Mouse (Mus musculus) myocyte (in vitro differentiated cells): Measurements from ENCODE around the gene Ifna7. TPM values are rescaled to one million over a fixed set of nuclear protein-coding genes. Genes with fewer than 3 reads are reported as not detected.
"Not testable (repeated sequence)": the region's sequence is repeated elsewhere in the genome, so short reads cannot be mapped to it uniquely, and the experiment has no call there.

Source experiments
- H3K27me3 ChIP-seq: one replicate; pipeline ENCODE4 v1.6.1; 2011; ENCODE audit not compliant: control insufficient read depth, insufficient read depth, insufficient read length
- H3K36me3 ChIP-seq: one replicate; pipeline ENCODE4 v1.6.1; 2011; ENCODE audit not compliant: control insufficient read depth, insufficient read depth
- H3K4me2 ChIP-seq: one replicate; pipeline ENCODE4 v1.6.1; 2011; ENCODE audit warnings: low read depth, control low read depth
- H3K4me3 ChIP-seq: one replicate; pipeline ENCODE4 v1.5.1; 2011; ENCODE audit warnings: mild to moderate bottlenecking, control low read depth, moderate library complexity
- H3K79me2 ChIP-seq: one replicate; pipeline ENCODE4 v1.6.1; 2011; ENCODE audit not compliant: control insufficient read depth, insufficient read depth
- H3ac ChIP-seq: one replicate; pipeline ENCODE4 v1.6.1; 2011; ENCODE audit not compliant: control insufficient read depth, insufficient read length
- CEBPB ChIP-seq: IDR thresholded peaks from 2 replicates; pipeline ENCODE4 v1.6.1; 2011; ENCODE audit warnings: mild to moderate bottlenecking, moderate library complexity; ENCODE audit not compliant: poor library complexity, insufficient read depth, severe bottlenecking
- E2F4 ChIP-seq: IDR thresholded peaks from one replicate; pipeline ENCODE4 v1.6.1; 2011; ENCODE audit warnings: mild to moderate bottlenecking, control low read depth, moderate library complexity; ENCODE audit not compliant: insufficient read depth
- MAX ChIP-seq: IDR thresholded peaks from one replicate; pipeline ENCODE4 v1.6.1; 2011; ENCODE audit warnings: low read depth, mild to moderate bottlenecking, control low read depth
- MYOD1 ChIP-seq, 3 experiments: IDR thresholded peaks; one replicate each; pipeline ENCODE4 v1.6.1; 2011; ENCODE audit warnings: control low read depth in 2 of 3, low read depth in 2 of 3, mild to moderate bottlenecking in 2 of 3, moderate library complexity in 1 of 3; ENCODE audit not compliant: insufficient read length in 2 of 3, control insufficient read depth in 1 of 3
- MYOG ChIP-seq, 3 experiments: IDR thresholded peaks; one replicate each; pipeline ENCODE4 v1.6.1; 2011; ENCODE audit warnings: control low read depth in 2 of 3, low read depth in 2 of 3, mild to moderate bottlenecking in 2 of 3; ENCODE audit not compliant: insufficient read length in 2 of 3, control insufficient read depth in 1 of 3, insufficient read depth in 1 of 3
- POLR2A ChIP-seq: IDR thresholded peaks from one replicate; pipeline ENCODE4 v1.6.1; 2011; ENCODE audit warnings: low read depth, mild to moderate bottlenecking, control low read depth, moderate library complexity; ENCODE audit not compliant: insufficient read length
- POLR2AphosphoS2 ChIP-seq: IDR thresholded peaks from one replicate; pipeline ENCODE4 v1.6.1; 2011; ENCODE audit warnings: low read depth, control low read depth; ENCODE audit not compliant: insufficient read length
- REST ChIP-seq: IDR thresholded peaks from one replicate; pipeline ENCODE4 v1.6.1; 2011; ENCODE audit warnings: mild to moderate bottlenecking, control low read depth, moderate library complexity; ENCODE audit not compliant: insufficient read depth, insufficient read length
- SRF ChIP-seq: IDR thresholded peaks from one replicate; pipeline ENCODE4 v1.6.1; 2011; ENCODE audit warnings: low read depth; ENCODE audit not compliant: control insufficient read depth, insufficient read length
- TCF12 ChIP-seq: IDR thresholded peaks from one replicate; pipeline ENCODE4 v1.6.1; 2011; ENCODE audit warnings: mild to moderate bottlenecking, control low read depth; ENCODE audit not compliant: poor library complexity, insufficient read depth, severe bottlenecking
- TCF3 ChIP-seq: IDR thresholded peaks from one replicate; pipeline ENCODE4 v1.6.1; 2011; ENCODE audit warnings: low read depth, control low read depth; ENCODE audit not compliant: insufficient read length
- USF1 ChIP-seq: IDR thresholded peaks from one replicate; pipeline ENCODE4 v1.6.1; 2011; ENCODE audit warnings: low read depth, mild to moderate bottlenecking, control low read depth, moderate library complexity
- polyA plus RNA-seq: library from polyadenylated mRNA; unstranded; fragments of >200 nt; fragmentation: generic; extraction: Trizol; gene quantifications from one replicate; pipeline ENCODE4 v1.2.1, GENCODE M21; 2012; ENCODE audit warnings: missing spikeins

Ifna7 gene
- polyA plus RNA-seq, 1 experiment, result not detected

GRCm38 (mm10) chr4:88793936-88794675 is 21.9 kb upstream of the Ifna7 start, which contains the start of gene Gm13275:
Gene Gm13275 (plus strand): TSS chr4:88794487.
- H3K27me3 ChIP-seq, H3K36me3 ChIP-seq, H3ac ChIP-seq, H3K4me3 ChIP-seq, H3K79me2 ChIP-seq, H3K4me2 ChIP-seq: not testable (repeated sequence)

GRCm38 (mm10) chr4:88797097-88797496 is 18.9 kb upstream of the Ifna7 start, which contains the start of gene Gm13279:
Gene Gm13279 (plus strand): TSS chr4:88797397.
- not testable (repeated sequence) for H3K4me3 ChIP-seq, H3K4me2 ChIP-seq, H3K36me3 ChIP-seq, H3ac ChIP-seq, H3K27me3 ChIP-seq, H3K79me2 ChIP-seq

GRCm38 (mm10) chr4:88799365-88799764 is 16.7 kb upstream of the Ifna7 start, which contains the start of gene Gm13285:
Gene Gm13285 (plus strand): TSS chr4:88799665.
- H3K79me2 ChIP-seq, H3K27me3 ChIP-seq, H3K4me3 ChIP-seq, H3ac ChIP-seq, H3K36me3 ChIP-seq, H3K4me2 ChIP-seq: not testable (repeated sequence)

- H3K27me3 ChIP-seq, H3K4me2 ChIP-seq: not testable (repeated sequence)
Observed at GRCm38 (mm10) chr4:88802954-88803353, 13.1 kb upstream of the Ifna7 start, which contains the start of gene Gm13287. Gene Gm13287 (plus strand): TSS chr4:88803254.

GRCm38 (mm10) chr4:88805231-88805630 is 10.8 kb upstream of the Ifna7 start, which contains the start of gene Gm13288:
Gene Gm13288 (plus strand): TSS chr4:88805531.
- H3K4me3 ChIP-seq, H3K4me2 ChIP-seq, H3K36me3 ChIP-seq, H3K27me3 ChIP-seq, H3ac ChIP-seq, H3K79me2 ChIP-seq: not testable (repeated sequence)

More at GRCm38 (mm10) chr4:88802954-88803353, 13.1 kb upstream of the Ifna7 start, which contains the start of gene Gm13287:
- not testable (repeated sequence) for H3K36me3 ChIP-seq, H3K4me3 ChIP-seq, H3ac ChIP-seq, H3K79me2 ChIP-seq

GRCm38 (mm10) chr4:88805761-88806160 is 10.3 kb upstream of the Ifna7 start:
- H3ac ChIP-seq, H3K4me2 ChIP-seq, H3K36me3 ChIP-seq, H3K4me3 ChIP-seq, H3K27me3 ChIP-seq, H3K79me2 ChIP-seq: not testable (repeated sequence)

- TF ChIP-seq MAX (no peak), MYOD1 (IDR thresholded peaks at IDR 0.05; ENCODE audit: control insufficient read depth in 1 of 3, insufficient read length in 2 of 3, low read depth in 2 of 3) (no peak)
Observed at GRCm38 (mm10) chr4:88819659-88820058, 3.6 kb downstream of the Ifna7 start, which contains the start of gene Ifna11. Gene Ifna11 (plus strand): TSS chr4:88819959.

GRCm38 (mm10) chr4:88822995-88823394 is 7.0 kb downstream of the Ifna7 start:
- no peak overlapping the region for H3ac ChIP-seq

More at GRCm38 (mm10) chr4:88819659-88820058, 3.6 kb downstream of the Ifna7 start, which contains the start of gene Ifna11:
- Histone ChIP-seq H3K4me2 (no peak within 1 kb of the TSS), H3K4me3 (no peak within 1 kb of the TSS), H3ac (no peak within 1 kb of the TSS), H3K36me3 (no peaks in the 10 kb centered on the region), H3K79me2 (no peaks in the 10 kb centered on the region), H3K27me3 (peaks cover 9% of the 10 kb centered on the region)

GRCm38 (mm10) chr4:88827116-88827515 is 11.1 kb downstream of the Ifna7 start, which contains the start of gene Ifna6:
Gene Ifna6 (plus strand): TSS chr4:88827416.
- not testable (repeated sequence) for H3ac ChIP-seq, H3K4me2 ChIP-seq, H3K36me3 ChIP-seq, H3K27me3 ChIP-seq, H3K79me2 ChIP-seq, H3K4me3 ChIP-seq

More at GRCm38 (mm10) chr4:88822995-88823394, 7.0 kb downstream of the Ifna7 start:
- TF ChIP-seq USF1 (no peak), TCF12 (no peak), REST (no peak), MYOD1 (IDR thresholded peaks at IDR 0.05; ENCODE audit: control insufficient read depth in 1 of 3, insufficient read length in 2 of 3, low read depth in 2 of 3) (no peak), POLR2AphosphoS2 (no peak), POLR2A (no peak), E2F4 (no peak), SRF (no peak), CEBPB (no peak), MYOG (IDR thresholded peaks at IDR 0.05; ENCODE audit: control insufficient read depth in 1 of 3, insufficient read depth in 1 of 3, insufficient read length in 2 of 3, low read depth in 2 of 3) (no peak), TCF3 (no peak), MAX (no peak)
- no peak overlapping the region for H3K4me3 ChIP-seq
- H3K27me3 ChIP-seq, result peaks cover 6% of the 10 kb centered on the region
- H3K36me3 ChIP-seq, result no peaks in the 10 kb centered on the region
- no peaks in the 10 kb centered on the region for H3K79me2 ChIP-seq
- no peak overlapping the region for H3K4me2 ChIP-seq
